Mouse (Mus musculus): ENCODE measurements around the gene Tmem178b. TPM values are rescaled to one million over a fixed set of nuclear protein-coding genes. Genes with fewer than 3 reads are reported as not detected.

Gene Tmem178b
- polyA plus RNA-seq, 1 experiment = not detected

GRCm38 (mm10) chr6:40076670-40077313, 203.7 kb downstream of the Tmem178b start:
- TF ChIP-seq GATA1 (IDR thresholded peaks at IDR 0.05; ENCODE audit: low read length) = no peak

DNA sequence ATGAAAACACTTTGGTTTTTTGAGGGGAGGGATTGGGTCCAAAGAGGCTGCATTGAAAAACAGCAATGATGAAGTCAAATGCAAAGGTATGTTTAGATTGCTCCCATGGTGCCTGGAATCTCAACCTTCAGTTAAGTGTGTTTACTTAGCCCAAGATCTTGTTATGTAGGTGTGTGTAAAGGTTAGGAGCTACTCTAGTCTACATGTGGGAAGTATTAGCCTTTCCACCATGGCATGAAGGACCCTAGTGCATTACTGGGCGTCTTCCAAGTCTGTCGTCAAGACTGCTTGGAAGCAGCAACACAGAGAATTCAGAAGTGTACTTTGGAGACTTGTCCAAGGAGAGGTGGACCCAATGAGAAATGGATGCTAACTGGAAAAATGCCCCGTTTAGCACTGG, 205.3 kb downstream of the Tmem178b start:
- TF ChIP-seq GATA1 (IDR thresholded peaks at IDR 0.05; ENCODE audit: low read length) = no peak

GRCm38 (mm10) chr6:40083726-40084125, 210.7 kb downstream of the Tmem178b start:
- no peak for TF ChIP-seq GATA1 (IDR thresholded peaks at IDR 0.05; ENCODE audit: low read length)

DNA sequence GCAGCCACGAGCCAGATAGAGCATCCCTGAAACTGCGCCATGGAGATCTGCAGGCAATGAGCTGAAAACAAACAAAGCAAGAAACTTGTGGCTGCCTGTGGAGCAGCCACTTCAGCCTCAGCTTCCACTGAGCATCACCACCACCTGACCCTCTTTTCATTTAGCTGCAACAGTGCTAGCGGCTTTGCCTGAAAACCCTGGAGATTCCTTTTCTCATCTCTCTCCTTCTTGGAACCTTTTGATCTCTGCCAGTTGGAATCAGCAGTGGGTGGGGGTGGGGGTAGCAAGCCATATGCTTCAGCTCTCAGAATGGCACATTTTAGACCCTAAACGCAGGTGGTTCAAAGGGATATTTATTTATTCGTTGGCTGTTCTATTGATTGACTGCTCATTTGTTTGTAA, 218.2 kb downstream of the Tmem178b start:
- no peak for TF ChIP-seq GATA1 (IDR thresholded peaks at IDR 0.05; ENCODE audit: low read length)

GRCm38 (mm10) chr6:40098498-40098897, 225.4 kb downstream of the Tmem178b start:
- no peak for TF ChIP-seq GATA1 (IDR thresholded peaks at IDR 0.05; ENCODE audit: low read length)

- no peak for TF ChIP-seq GATA1 (IDR thresholded peaks at IDR 0.05; ENCODE audit: low read length)
Measured at GRCm38 (mm10) chr6:40101785-40102184, 228.7 kb downstream of the Tmem178b start.

GRCm38 (mm10) chr6:40102863-40103262, 229.8 kb downstream of the Tmem178b start:
- TF ChIP-seq GATA1 (IDR thresholded peaks at IDR 0.05; ENCODE audit: low read length) = no peak

DNA sequence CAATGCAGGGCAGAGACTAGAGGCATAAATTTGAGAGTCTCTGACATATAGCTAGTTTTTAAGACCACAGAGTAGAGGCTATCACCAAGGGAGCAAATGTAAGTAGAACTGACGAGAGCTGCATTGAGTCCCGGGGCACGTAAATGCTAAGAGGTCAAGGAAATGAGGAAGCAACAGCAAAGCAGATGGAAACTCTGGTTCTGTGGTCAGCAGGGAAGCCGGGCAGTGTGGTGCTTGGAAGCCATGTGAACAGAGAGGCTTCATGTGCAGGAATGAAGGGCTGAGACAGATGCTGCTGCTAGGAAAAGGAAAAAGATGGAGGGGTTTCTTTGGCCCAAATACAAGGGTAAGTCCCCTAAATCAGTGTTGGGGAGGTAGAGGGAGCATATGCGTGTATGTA, 237.0 kb downstream of the Tmem178b start:
- no peak for TF ChIP-seq GATA1 (IDR thresholded peaks at IDR 0.05; ENCODE audit: low read length)

DNA sequence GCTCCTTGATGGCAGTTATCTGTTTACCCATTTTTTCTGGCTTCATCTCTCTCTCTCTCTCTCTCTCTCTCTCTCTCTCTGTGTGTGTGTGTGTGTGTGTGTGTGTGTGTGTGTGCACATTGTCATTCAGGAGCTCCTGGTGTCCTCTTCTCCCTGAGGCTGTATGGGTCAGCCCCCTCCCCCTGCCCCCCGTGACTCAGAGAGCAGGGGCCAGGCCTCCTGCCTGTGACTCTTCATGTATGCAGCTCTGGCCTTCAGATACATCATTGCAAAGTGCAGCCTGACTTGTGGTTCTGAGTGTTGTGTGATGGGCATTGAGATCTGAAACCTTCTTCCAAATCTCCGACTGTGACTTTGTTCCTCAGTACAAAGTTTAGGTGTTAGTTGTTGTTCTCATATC, 237.7 kb downstream of the Tmem178b start:
- TF ChIP-seq GATA1 (IDR thresholded peaks at IDR 0.05; ENCODE audit: low read length) = no peak

GRCm38 (mm10) chr6:40112488-40112887, 239.4 kb downstream of the Tmem178b start:
- no peak for TF ChIP-seq GATA1 (IDR thresholded peaks at IDR 0.05; ENCODE audit: low read length)

GRCm38 (mm10) chr6:40116225-40116624, 243.2 kb downstream of the Tmem178b start:
- no peak for TF ChIP-seq GATA1 (IDR thresholded peaks at IDR 0.05; ENCODE audit: low read length)

GRCm38 (mm10) chr6:40120176-40120575, 247.1 kb downstream of the Tmem178b start:
- no peak for TF ChIP-seq GATA1 (IDR thresholded peaks at IDR 0.05; ENCODE audit: low read length)

- TF ChIP-seq GATA1 (IDR thresholded peaks at IDR 0.05; ENCODE audit: low read length) = no peak
Measured at GRCm38 (mm10) chr6:40121494-40121893, 248.4 kb downstream of the Tmem178b start.

DNA sequence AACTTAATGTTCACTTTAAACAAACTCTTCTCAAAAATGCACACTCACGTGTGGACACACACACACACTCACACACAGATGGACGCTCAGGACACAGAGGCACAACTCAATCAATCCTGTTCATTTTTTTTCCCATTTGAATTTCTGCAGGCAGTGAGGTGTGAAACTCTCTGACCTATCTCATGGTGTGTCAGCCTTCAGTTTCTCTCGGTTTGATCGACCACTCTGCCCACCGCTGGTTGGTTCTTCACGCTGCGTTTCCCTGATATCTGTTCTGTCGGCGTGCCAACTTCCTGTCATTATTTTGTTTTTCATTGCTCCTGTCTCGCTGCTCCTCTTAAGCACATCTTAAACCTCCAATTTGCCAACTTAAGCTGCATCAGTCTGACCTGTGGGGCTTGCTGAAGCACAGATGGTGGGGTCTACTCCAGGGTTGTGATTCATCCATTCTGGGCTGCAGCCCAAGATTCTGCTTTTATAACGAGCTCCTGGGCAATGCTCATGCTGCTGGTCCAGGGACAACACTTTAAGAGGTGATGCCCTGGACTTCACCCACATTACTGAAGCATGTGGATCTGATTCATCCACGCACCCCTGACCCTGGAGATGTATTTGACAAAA, 250.1 kb downstream of the Tmem178b start:
- no peak for TF ChIP-seq GATA1 (IDR thresholded peaks at IDR 0.05; ENCODE audit: low read length)

DNA sequence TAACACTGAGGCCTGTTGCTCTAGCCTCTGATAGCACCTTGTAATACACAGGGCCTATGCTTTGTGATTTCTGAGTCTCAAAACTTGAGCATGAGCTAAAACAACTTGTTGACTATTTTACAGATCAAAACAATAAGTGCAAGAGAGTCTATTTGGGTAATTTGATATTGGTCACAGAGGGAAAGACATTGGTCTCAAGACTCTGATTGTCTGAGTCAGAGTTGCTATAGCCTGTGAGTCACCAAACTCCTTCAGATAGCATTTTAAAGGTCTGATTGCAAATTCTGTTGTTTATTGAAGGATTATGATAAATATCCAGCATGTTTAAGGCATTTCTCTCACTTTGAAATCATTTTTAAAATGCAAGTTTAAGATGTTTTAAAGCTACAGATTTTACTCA, 250.9 kb downstream of the Tmem178b start:
- no peak for TF ChIP-seq GATA1 (IDR thresholded peaks at IDR 0.05; ENCODE audit: low read length)

GRCm38 (mm10) chr6:40128716-40129115, 255.6 kb downstream of the Tmem178b start:
- no peak for TF ChIP-seq GATA1 (IDR thresholded peaks at IDR 0.05; ENCODE audit: low read length)

DNA sequence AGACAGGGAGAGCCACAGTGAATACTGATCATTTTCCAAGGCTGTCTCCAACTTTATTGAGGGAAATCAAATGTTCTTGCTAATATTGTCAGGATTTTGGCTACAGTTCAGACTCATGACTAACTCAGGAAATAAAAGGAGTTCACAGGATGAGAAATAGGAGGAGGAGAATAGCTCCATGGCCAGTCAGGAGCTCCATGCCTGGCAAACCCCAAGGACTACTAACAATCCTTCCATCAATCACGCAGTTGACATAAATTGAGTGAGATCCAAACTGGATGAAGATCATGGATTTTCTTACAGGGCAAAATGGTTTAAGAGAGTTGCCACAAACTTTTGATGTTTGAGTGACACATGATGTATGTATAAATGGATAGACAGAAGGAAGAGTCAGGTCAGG, 258.9 kb downstream of the Tmem178b start:
- no peak for TF ChIP-seq GATA1 (IDR thresholded peaks at IDR 0.05; ENCODE audit: low read length)

Data from G1E-ER4 (cell line).